Mouse (Mus musculus): ENCODE data around the gene Irf2bp2.

Gene Irf2bp2

DNA sequence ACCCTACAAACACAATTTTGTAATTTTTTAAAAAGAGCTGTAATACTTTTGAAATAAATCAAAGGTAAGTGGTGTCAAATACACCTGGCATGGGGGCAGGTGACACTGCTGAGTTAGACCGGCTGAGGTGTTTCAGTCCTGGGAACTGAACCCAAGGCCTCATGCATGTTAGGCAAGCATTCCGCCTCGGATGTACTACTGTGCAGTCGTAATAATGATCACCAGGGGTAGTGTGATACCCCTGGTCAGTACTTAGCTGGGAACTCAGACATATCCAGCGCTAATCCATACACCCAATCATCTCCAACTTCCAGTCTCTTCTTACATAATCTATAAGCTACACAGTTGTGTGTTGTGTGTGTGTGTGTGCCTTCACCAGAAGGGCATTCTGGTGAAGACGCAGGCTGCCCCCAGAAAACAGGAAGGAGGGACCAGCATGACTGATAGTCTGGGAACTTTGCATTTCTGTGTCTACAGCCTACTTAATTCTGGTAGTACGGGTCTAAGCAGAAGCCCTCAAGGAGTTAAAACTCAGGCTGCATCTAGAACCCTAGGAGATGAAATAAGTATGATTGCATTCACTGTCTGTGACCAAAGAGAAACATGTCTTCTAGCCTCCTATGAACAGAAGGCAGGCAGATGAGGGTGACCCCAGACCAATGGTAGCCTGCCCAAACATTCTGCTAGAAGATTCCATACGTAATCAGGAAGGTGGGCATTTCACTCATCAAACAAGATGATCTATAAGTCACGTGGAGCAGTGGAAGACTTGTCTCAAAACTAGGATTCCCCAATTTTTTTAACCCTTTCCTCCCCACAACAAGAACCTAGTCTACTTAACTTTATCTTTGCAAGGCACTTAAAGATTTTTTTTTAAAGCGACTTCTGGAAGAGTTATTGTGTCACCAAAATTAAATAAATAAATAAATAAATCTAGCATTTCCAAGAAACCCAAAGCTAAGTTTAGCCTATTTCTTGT, 6.9 kb downstream of the Irf2bp2 start:
- no peak for DNase-seq (ENCODE audit: low spot score)

DNA sequence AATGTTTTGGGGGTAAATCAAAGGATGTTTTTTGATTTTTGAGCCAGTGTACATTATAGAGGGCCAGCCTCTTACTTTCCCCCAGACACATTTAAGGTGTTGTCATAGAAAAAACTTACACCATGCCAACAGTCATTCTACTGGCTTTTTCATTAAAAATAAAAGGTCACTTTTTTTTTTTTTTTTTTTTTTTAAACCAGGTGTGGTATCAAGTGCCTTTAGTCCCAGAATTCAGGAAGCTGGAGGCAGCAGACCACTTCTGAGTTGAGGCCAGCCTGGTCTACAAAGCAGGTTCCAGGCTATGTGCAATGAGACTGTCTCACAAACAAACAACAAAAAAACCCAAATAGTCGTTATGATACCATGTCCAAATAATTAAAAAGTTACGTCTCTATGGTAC, 7.7 kb downstream of the Irf2bp2 start:
- DNase-seq (ENCODE audit: low spot score) = no peak

DNA sequence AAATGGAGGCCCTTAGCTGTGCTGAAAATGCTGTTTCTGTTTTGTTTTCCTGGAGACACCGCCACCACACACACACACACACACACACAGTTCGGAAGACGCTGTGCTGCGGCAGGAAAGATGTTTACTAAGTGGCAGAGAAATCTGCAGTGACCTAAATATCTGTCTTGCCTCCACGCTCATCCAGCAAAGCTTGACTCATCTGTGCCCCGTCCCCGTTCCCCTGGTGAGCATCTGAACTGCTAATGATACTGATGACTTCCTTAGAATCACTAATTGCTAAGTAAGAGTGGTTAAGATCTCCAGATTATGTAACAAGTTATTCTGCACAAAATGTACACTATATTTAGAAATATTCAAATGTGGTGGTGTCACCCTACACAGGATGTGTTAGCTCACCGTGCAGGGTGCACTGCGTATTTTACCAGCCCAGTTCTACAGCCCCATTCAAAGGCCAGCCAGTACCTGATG, 8.2 kb downstream of the Irf2bp2 start:
- DNase-seq (ENCODE audit: low spot score) = no peak

DNA sequence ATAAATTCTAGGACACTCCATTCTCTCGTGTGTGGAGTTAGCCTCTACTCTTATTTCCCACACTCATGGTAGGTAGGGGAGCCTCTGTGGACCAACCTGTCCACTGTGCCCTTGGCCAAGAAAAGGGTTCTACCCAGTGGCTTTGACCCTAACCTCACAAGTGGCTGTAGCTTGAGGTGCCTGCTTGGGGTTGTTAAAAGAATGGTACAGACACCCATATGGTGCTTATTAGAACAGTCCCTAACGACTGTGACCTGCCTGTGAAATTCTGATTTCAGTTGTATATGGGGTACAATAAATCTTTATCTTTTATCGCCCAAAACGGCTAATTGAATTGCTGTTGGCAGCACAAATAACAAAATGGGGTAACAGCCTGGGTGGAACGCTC, 8.9 kb downstream of the Irf2bp2 start:
- no peak for DNase-seq (ENCODE audit: low spot score)

DNA sequence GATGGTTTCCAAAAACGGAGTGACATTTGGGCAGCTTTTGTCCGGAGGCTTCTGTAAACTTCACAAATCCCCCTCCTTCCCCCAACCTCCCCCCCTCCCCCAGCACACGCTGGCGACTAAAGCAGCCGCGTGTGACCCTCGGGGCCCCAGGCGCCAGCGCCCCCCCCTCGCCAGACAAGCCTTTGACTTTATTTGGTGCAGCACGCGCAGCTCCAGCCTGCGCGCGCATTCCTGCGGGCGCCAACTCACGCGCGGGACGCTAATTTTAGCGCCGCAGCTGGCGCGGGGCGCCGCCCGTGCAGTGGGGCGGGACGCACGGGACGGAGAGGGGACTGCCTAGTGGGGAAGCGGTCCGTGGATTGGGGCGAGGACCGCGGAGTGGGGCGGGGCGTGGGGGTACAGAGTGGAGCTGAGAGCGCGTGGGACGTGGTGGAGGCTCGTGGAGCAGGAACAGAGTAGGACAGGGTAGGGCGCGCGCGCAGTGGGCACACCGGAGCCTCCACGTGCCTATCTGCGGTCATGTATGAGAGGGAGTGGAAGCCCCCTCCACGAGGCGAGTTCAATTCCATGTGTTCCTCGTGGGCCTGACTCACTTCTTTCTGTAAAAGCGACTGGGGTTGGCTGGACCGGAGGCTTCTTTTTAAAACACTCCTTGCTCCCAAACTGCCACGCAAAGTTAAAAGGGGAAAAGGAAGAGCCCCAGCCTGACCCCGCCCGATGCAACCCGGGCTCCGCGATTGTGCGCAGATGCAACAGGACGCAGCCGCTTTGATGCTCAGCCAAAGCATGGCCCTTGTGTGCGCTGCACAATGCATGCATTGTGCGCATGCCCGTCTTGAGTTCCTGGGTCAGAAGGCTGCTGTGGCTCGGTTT, 9.6 kb downstream of the Irf2bp2 start:
- peak; percentile 76 for DNase-seq (ENCODE audit: low spot score)

DNA sequence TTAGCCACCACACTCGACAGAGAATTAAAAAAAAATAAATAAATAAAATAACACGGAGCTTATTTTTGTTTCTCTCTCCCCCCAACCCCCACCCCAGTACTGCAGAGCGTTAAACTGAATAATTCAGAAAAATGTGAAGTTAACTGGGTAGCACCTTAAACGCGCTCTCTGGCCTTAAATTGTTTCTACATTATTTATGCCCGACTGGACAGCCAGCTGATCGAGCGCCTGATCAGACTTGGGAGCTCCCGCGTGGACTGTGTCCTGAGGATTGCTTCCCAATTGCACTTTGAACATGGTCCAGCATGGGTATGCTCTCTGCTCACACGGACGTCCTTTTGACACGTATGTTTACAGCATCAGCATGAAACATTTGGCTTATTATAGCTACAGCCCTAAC, 10.3 kb downstream of the Irf2bp2 start:
- DNase-seq (ENCODE audit: low spot score) = peak; percentile 29

DNA sequence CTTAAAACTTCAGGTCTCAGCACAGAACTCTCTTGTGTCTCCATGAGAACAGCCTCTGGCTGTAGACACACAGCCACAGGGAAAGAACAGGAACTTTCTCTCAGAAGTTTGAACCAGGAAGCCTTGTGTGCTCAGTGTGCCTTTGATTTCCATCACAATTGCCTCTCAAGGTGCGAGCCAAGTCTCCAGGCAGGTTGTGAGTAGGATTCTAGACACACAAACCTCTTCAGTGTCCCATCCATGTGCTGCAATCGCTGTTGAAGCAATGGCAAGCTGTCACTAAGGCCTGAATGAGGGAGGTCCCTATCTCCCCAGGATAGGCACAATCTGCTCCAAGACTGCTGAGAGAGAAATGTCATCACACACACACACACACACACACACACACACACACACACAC, 10.8 kb downstream of the Irf2bp2 start:
- DNase-seq (ENCODE audit: low spot score) = no peak

DNA sequence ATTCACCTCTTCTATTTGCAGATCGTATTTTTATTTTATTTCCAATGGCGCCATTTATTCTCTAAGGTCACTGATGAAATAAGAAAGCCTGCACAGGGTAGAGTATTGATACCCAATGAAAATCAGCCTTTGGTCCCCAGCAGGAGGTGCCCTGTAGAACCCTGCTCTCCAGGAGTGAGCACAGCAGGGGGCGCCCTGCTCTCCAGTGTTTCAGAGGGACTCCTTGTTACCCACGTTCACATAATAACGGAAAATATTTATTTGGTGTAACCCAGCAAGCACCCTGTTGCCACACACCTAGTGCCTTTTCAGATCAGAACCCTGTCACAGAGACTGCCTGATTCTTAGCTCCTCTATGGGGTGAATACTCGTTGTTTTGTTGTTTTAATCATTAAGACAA, 11.3 kb downstream of the Irf2bp2 start:
- peak; percentile 80 for DNase-seq (ENCODE audit: low spot score)

DNA sequence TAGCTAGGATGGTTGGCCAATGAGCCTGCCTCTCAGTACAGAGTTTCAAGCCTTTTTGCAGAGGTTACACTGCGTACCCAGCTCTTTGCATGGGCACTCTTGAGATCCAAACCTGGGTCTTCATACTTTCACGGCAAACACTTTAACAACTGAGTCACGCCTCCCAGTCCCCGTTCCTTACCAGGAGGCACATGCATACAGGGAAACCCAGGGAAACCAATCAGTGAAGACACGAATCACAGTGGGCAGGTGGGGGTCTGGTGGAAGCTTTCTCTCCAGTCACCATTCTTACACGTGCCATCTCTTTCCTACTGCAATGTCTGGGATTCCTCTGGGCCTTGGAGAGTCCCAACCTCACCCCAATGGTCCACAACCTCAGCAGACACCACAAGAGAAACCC, 12.1 kb downstream of the Irf2bp2 start:
- DNase-seq (ENCODE audit: low spot score) = no peak

DNA sequence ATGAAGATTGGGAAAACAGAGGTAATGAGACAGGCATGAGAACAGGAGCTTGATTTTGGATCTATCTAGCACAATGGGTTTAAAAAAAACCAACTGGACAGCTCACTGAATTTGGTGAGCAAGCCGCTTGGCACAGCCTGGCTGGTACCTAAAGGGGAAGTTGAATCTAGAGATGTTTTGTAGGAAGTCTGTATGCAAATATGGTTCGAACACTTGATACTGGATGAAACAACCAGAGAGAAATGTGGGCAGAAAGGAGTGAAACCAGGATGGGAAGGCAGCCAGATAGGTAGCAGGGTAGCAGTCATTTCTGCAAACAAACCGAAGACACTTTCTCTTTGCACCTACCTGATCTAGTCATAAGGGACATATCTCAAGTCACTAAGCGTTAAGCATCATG, 13.0 kb downstream of the Irf2bp2 start:
- DNase-seq (ENCODE audit: low spot score) = no peak

DNA sequence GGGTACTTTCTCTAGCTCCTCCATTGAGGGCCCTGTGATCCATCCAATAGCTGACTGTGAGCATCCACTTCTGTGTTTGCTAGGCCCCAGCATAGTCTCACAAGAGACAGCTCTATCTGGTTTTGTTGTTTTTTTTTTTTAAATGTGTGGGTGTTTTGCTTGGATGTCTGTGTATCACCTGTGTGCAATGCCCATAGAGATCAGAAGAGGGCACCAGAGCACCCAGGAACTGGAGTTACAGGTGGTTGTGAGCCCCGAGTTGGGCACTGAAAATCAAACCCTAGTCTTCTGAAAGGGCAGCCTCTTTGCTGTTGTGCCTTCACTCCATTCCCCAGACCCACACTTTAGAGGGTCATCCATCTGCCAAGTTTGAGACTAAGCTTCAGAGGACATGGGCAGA, 13.7 kb downstream of the Irf2bp2 start:
- no peak for DNase-seq (ENCODE audit: low spot score)

DNA sequence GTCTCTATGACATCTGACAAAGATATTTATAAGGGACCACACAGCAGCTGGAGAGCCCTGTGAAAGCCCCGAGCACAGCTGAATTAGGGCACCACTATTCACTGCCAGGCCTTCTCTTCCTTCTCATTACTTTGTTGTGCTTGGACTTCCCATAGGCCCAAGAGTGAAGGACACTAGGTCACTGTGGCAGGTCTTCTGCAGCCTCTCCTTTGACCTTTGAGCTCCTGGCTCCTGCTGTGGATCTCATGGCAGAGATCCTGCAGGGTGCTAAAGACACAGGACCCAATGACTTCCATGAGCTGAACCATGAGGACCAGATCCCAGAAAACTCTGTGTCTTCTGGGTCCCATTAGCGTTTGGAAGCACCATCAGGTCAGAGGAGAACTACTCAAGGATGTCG, 15.1 kb downstream of the Irf2bp2 start:
- no peak for DNase-seq (ENCODE audit: low spot score)

DNA sequence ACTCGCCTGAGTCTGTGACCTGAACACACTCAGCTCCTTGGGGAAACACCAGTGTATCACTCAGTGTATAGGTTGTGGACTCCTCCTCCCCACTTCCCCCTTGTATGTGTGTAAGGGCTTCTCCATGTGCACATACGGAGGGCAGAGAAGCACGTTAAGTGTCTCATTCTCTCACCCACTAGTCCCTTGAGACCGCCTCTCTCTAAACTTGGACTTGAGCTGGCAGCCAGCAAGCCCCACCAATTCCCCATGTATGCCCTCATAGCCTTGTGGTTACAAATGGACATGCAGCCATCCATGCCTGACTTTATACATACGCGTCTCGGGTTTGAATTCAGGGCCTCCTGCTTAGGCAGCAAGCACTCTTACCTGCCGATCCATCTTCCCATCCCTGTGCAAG, 16.9 kb downstream of the Irf2bp2 start:
- DNase-seq (ENCODE audit: low spot score) = no peak

DNA sequence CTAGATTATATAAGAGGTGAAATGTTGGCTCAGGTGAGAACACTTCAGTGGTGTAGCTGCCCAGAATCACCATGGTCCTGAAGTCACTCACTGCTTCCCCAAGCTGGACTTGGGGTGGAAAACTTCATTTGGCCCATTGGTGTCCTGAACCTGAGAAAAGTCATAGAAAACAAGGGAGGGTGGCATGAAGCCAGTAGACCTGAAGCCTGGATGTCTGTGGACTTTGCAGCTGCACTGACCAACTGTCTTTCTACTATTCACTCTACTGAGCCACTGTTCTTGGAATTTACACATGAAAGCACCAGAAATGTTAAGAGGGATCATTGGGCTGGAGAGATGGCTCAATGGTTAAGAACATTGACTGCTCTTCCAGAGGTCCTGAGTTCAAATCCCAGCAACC, 17.7 kb downstream of the Irf2bp2 start:
- no peak for DNase-seq (ENCODE audit: low spot score)

DNA sequence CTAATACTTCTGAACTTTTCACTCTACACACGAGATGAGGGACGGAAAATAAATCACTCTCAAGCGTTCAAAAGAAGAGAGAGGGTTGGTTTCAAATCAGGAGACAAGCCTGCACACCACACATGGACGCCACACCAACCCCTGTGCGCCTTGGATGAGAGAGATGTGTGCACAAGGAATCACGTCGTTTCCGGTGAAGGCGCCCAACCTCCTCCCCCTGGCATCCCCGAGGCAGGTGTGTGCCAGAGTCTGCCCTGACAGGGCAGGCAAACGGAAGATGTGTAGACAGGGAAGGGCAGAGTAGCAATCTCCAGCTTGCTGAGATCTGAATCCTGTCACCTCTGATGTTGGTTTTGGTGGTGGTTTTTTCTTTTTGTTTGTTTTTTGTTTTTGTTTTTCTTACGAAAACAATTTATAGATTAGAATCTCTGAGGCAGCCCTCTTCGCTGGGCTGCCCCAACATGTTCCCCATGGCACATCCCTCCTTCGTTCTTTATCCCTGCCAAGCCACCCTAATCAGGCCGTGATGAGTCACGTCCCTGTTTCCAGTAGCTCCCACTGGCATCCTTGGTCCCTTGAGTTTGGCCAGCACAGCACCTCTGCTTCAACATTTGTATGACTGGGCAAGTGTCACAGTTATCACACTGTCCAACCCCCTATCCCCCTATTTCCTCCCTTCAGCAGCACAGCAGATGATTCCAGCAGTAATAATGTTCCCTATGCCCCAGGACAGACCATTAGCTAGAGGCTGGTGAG, 18.7 kb downstream of the Irf2bp2 start:
- DNase-seq (ENCODE audit: low spot score) = peak; percentile 54

DNA sequence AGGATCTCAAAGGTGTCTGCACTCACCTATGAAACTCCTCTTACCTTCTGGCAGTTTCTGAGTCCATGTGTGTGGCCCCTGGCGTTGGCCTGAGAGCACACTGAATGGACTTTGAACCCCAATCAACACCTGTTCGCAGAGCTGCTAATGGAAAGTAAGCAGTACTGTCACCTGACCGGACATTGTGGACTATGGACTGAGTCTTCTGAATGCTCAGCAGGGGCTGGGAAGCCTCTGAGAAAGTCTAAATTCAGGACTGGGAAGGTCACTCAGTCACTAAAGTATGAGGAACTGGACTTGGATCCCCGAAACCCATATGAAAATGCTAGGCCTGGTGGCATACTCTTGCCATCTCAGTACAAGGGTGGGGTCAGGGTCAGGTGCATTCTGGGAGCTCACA, 19.9 kb downstream of the Irf2bp2 start:
- no peak for DNase-seq (ENCODE audit: low spot score)

DNA sequence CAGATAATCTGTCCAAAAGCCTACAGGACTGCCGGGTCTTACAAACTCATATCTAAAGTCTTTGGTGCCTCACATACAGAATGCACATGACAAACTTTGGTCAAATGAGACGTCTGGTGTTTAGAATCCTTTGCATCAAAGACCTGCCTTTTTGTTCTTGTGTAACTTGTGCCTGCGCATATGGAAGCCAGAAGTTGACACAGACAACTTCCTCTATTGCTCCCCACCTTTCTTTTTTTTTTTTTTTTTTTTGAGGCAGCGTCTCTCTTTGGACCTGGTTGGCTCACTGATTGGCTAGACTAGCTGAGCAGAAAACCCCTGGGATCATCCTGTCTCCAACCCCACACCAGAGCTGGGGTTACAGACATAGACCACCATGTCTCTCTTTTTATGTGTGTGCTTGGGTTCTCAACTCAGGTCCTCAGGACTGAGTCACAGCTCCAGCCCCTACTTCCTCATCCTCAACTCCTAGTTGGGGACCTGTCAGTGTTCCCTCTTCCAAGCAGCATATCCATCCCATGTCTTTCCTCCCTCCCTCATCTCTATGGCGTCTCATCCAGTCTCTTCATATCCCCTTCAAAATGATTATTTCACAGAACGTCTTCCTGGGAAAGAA, 20.6 kb downstream of the Irf2bp2 start:
- DNase-seq (ENCODE audit: low spot score) = no peak

DNA sequence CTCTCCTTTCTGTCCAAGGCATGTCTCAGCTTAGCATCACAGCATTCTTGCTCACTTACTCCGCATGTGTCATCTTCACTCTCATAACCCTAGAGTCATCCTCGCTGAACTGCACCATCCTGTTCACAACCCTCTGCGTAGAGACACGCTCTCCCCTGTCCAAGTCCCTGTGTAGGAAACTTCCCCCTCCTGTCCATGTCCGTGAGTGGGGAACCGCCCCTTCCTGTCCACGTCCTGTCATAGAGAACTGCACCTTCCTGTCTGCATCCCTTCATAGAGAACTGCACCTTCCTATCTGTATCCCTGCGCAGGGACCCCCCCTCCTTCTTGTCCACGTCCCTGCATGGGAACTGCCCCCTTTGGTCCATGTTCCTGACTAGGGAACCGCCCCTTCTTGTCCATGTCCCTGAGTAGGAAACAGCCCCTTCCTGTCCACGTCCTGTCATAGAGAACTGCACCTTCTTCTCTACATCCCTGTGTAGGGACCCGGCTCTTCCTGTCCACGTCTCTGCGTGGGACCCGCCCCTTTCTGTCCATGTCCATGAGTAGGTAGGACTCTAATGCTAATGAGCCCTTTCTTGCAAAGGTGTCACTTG, 22.6 kb downstream of the Irf2bp2 start:
- no peak for DNase-seq (ENCODE audit: low spot score)

DNA sequence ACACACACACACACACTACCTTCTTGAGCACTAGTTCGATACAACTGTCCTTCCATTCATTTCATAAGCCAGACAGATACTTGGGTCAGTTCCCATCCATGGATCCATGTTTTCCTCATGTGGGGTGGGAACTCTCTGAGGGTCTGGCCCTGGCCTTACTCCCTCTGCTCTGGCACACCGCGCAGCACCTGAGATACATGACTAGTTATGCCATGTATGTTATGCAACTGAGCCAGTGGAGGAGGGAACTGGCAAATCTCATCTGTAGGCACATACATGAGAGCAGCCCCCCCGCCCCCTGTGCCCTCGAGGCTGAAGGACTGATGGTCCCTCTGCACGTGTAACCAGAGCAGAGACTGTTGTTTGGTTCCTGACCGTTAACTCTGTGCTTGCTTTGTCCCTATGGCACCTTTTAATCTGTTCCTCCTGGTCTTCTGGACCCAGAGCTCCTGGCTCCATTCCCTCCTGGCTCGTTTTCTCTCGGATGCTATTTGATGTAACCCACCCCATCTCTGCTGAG, 23.2 kb downstream of the Irf2bp2 start:
- no peak for DNase-seq (ENCODE audit: low spot score)

DNA sequence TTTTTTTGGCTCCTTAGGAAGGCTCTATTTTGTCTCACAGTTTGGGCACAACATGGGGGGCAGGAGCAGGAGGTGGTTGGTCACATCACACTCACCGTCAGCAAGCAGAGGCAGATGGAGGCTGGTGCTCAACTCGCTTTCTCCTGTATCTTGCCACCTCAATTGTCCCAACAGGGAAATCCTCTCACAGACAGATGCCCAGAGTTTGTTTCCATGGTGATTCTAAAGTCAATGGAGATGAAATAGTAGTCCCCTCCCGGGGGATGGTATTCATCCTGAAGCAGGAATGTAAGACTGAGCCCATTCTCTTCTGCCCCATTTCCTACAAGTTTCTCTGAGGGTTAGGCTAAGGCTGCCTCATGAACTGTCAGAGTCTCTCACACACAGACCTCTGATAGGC, 23.7 kb downstream of the Irf2bp2 start:
- no peak for DNase-seq (ENCODE audit: low spot score)

DNA sequence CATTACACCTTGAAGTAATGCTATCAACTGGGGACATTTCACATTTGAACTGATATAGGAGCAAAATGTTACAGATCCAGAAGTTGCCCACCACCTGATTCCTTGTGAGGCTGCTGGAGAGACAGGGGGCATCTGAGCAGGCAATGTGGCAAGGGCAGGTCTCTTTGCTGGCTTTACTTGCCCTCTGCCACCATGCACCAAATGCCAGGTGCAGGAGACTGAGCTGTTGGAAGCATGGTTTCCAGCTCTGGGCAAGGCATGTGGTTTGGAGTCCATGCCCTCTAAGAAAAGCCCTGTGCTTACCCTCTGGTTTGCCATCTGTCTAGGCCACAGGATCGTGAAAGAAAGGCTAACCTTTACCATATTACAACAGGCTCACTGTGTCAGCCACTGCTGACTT, 24.1 kb downstream of the Irf2bp2 start:
- no peak for DNase-seq (ENCODE audit: low spot score)

Data from urinary bladder, postnatal 14 days (tissue).